Mouse (Mus musculus): ENCODE results near the gene Uap1l1.
"Not testable (repeated sequence)": the region's sequence is repeated elsewhere in the genome, so short reads cannot be mapped to it uniquely, and the experiment has no call there.

Uap1l1 gene

GRCm38 (mm10) chr2:25365091-25365761 lies at the start of gene Uap1l1:
Uap1l1 (minus strand) TSS chr2:25365682.
- peak; percentile 13 for DNase-seq (ENCODE audit: low read depth, low spot score)

GRCm38 (mm10) chr2:25413436-25413835 lies 48.0 kb upstream of the Uap1l1 start:
- not testable (repeated sequence) for DNase-seq (ENCODE audit: low read depth, low spot score)

GRCm38 (mm10) chr2:25408908-25409307 lies 43.4 kb upstream of the Uap1l1 start:
- DNase-seq (ENCODE audit: low read depth, low spot score), result no peak

- no peak for DNase-seq (ENCODE audit: low read depth, low spot score)
These were observed 38.5 kb upstream of the Uap1l1 start for GRCm38 (mm10) chr2:25403994-25404393.

GRCm38 (mm10) chr2:25402972-25403601 lies 37.6 kb upstream of the Uap1l1 start:
- DNase-seq (ENCODE audit: low read depth, low spot score), result peak; percentile 72

GRCm38 (mm10) chr2:25402377-25402971 lies 37.0 kb upstream of the Uap1l1 start:
- peak; percentile 31 for DNase-seq (ENCODE audit: low read depth, low spot score)

- DNase-seq (ENCODE audit: low read depth, low spot score), result peak; percentile 29
These were observed 35.3 kb upstream of the Uap1l1 start for GRCm38 (mm10) chr2:25400764-25401163.

GRCm38 (mm10) chr2:25400291-25400690 lies 34.8 kb upstream of the Uap1l1 start:
- DNase-seq (ENCODE audit: low read depth, low spot score), result no peak

GRCm38 (mm10) chr2:25399051-25399450 lies 33.6 kb upstream of the Uap1l1 start, which contains the start of gene Npdc1:
Npdc1 (plus strand) TSS chr2:25399351.
- no peak for DNase-seq (ENCODE audit: low read depth, low spot score)

- DNase-seq (ENCODE audit: low read depth, low spot score), result no peak
These were observed 32.6 kb upstream of the Uap1l1 start for GRCm38 (mm10) chr2:25398065-25398464.

- DNase-seq (ENCODE audit: low read depth, low spot score), result no peak
These were observed 31.5 kb upstream of the Uap1l1 start for GRCm38 (mm10) chr2:25397010-25397409.

- DNase-seq (ENCODE audit: low read depth, low spot score), result no peak
These were observed 31.1 kb upstream of the Uap1l1 start for GRCm38 (mm10) chr2:25396597-25396983.

GRCm38 (mm10) chr2:25395721-25396596 lies 30.5 kb upstream of the Uap1l1 start, which contains the start of gene Entpd2:
Entpd2 (plus strand) TSS chr2:25395874.
- no peak for DNase-seq (ENCODE audit: low read depth, low spot score)

GRCm38 (mm10) chr2:25394281-25395221 lies 29.1 kb upstream of the Uap1l1 start:
- no peak for DNase-seq (ENCODE audit: low read depth, low spot score)

GRCm38 (mm10) chr2:25391266-25391665 lies 25.8 kb upstream of the Uap1l1 start:
- DNase-seq (ENCODE audit: low read depth, low spot score), result no peak

GRCm38 (mm10) chr2:25384492-25384891 lies 19.0 kb upstream of the Uap1l1 start:
- no peak for DNase-seq (ENCODE audit: low read depth, low spot score)

GRCm38 (mm10) chr2:25376589-25376988 lies 11.1 kb upstream of the Uap1l1 start:
- no peak for DNase-seq (ENCODE audit: low read depth, low spot score)

- DNase-seq (ENCODE audit: low read depth, low spot score), result no peak
These were observed 7.9 kb upstream of the Uap1l1 start for GRCm38 (mm10) chr2:25373431-25373830.

- DNase-seq (ENCODE audit: low read depth, low spot score), result no peak
These were observed 7.3 kb upstream of the Uap1l1 start for GRCm38 (mm10) chr2:25372644-25373391.

All from telencephalon, adult 2 months (tissue).